Mouse (Mus musculus) hindbrain, embryonic 16.5 days (tissue): Measurements from ENCODE around the gene C1qc. TPM values are rescaled to one million over a fixed set of nuclear protein-coding genes. Genes with fewer than 3 reads are reported as not detected.

ENCODE experiments used
- ATAC-seq: fragments of 200-750 bp; cut with Nextera tagmentation; 2 replicates; pipeline ENCODE4 v1.8.0; 2017; ENCODE audit warnings: moderate TSS enrichment, moderate library complexity
- H3K27ac ChIP-seq: fragments of 300-500 bp; sonication (generic); 2 replicates; pipeline ENCODE4 v1.5.1; 2014; ENCODE audit warnings: low read depth, mild to moderate bottlenecking, control low read depth, low read length, moderate library complexity
- H3K27me3 ChIP-seq: fragments of 300-500 bp; sonication (generic); replicated peaks from 2 replicates; pipeline ENCODE4 v1.6.1; 2014; ENCODE audit warnings: low read length; ENCODE audit not compliant: control insufficient read depth, insufficient read depth
- H3K36me3 ChIP-seq: fragments of 300-500 bp; sonication (generic); 2 replicates; pipeline ENCODE4 v1.6.1; 2014; ENCODE audit warnings: mild to moderate bottlenecking, low read length, moderate library complexity, mixed read lengths; ENCODE audit not compliant: control insufficient read depth, insufficient read depth
- H3K4me1 ChIP-seq: fragments of 300-500 bp; sonication (generic); 2 replicates; pipeline ENCODE4 v1.6.1; 2014; ENCODE audit warnings: low read depth, low read length; ENCODE audit not compliant: control insufficient read depth, insufficient read depth
- H3K4me2 ChIP-seq: fragments of 300-500 bp; sonication (generic); 2 replicates; pipeline ENCODE4 v1.6.1; 2014; ENCODE audit warnings: mild to moderate bottlenecking, low read length, control low read depth, moderate library complexity
- H3K4me3 ChIP-seq: fragments of 300-500 bp; sonication (generic); 2 replicates; pipeline ENCODE4 v1.5.1; 2014; ENCODE audit warnings: mild to moderate bottlenecking, low read length, control low read depth, moderate library complexity
- H3K9ac ChIP-seq: fragments of 300-500 bp; sonication (generic); 2 replicates; pipeline ENCODE4 v1.6.1; 2014; ENCODE audit warnings: low read depth, mild to moderate bottlenecking, control low read depth, low read length, moderate library complexity
- H3K9me3 ChIP-seq: fragments of 300-500 bp; sonication (generic); 2 replicates; pipeline ENCODE4 v1.6.1; 2014; ENCODE audit warnings: mild to moderate bottlenecking, low read length, moderate library complexity; ENCODE audit not compliant: control insufficient read depth
- WGBS: fragments of 180-500 bp; shearing (Covaris S2); extraction: QIAGEN DNeasy Blood & Tissue Kit; methylation state at CpG from one replicate; pipeline ENCODE4 v1.1.7; 2014; 5-methylcytosine and 5-hydroxymethylcytosine counted together
- polyA plus RNA-seq: library from polyadenylated mRNA; unstranded; fragments of >200 nt; fragmentation: Nextera tagmentation; extraction: Ambion mirVana; gene quantifications from 2 replicates; pipeline ENCODE4 v1.2.1, GENCODE M21; 2015

Gene C1qc
- polyA plus RNA-seq, 1 experiment from 2014 or later: 28.8 TPM

GRCm38 (mm10) chr4:136889981-136890380 lies 2.9 kb downstream of the C1qc start:
- Histone ChIP-seq H3K4me1 (no peaks in the 10 kb centered on the region), H3K9me3 (no peaks in the 10 kb centered on the region), H3K4me3 (no peak overlapping the region), H3K36me3 (no peaks in the 10 kb centered on the region), H3K9ac (no peak overlapping the region), H3K27ac (no peak overlapping the region), H3K4me2 (no peak overlapping the region), H3K27me3 (peaks cover 4% of the 10 kb centered on the region; the same call in 1 of the 2 replicates)
- no peak for ATAC-seq
- 84% methylated on average over 15 of the region's 15 CpGs for WGBS

GRCm38 (mm10) chr4:136887714-136888113 lies 5.2 kb downstream of the C1qc start:
- H3K9ac ChIP-seq: no peak overlapping the region
- H3K4me1 ChIP-seq: no peaks in the 10 kb centered on the region
- H3K4me3 ChIP-seq: no peak overlapping the region
- peaks cover 2% of the 10 kb centered on the region; the same call in 1 of the 2 replicates for H3K27me3 ChIP-seq
- 71% methylated on average over 5 of the region's 5 CpGs for WGBS
- no peak overlapping the region for H3K4me2 ChIP-seq
- no peaks in the 10 kb centered on the region for H3K36me3 ChIP-seq
- no peak for ATAC-seq
- no peaks in the 10 kb centered on the region for H3K9me3 ChIP-seq
- H3K27ac ChIP-seq: no peak overlapping the region

- peak within 1 kb of the TSS; percentile 8; the same call in 1 of the 2 replicates for H3K9ac ChIP-seq
- no peaks in the 10 kb centered on the region for H3K9me3 ChIP-seq
- H3K36me3 ChIP-seq: no peaks in the 10 kb centered on the region
- 70% methylated on average over 7 of the region's 7 CpGs for WGBS
- no peak within 1 kb of the TSS for H3K4me3 ChIP-seq
- H3K27me3 ChIP-seq: 0 out of 2 replicates have a peak, but pooled peaks cover 1% of the 10 kb centered on the region
- ATAC-seq: no peak
- no peaks in the 10 kb centered on the region for H3K4me1 ChIP-seq
- H3K4me2 ChIP-seq: no peak within 1 kb of the TSS
- peak within 1 kb of the TSS; percentile 25; the same call in 1 of the 2 replicates for H3K27ac ChIP-seq
These were observed 6.8 kb downstream of the C1qc start, which contains the start of gene C1qb for GRCm38 (mm10) chr4:136886101-136886500. Gene C1qb (minus strand): TSS chr4:136886187.

- ATAC-seq: no peak
- Histone ChIP-seq H3K27ac (no peak overlapping the region), H3K9ac (no peak overlapping the region), H3K36me3 (no peaks in the 10 kb centered on the region), H3K27me3 (no peaks in the 10 kb centered on the region), H3K4me2 (no peak overlapping the region), H3K9me3 (no peaks in the 10 kb centered on the region), H3K4me1 (no peaks in the 10 kb centered on the region), H3K4me3 (no peak overlapping the region)
- WGBS: 19% methylated on average over 5 of the region's 5 CpGs
These were observed 14.3 kb downstream of the C1qc start for GRCm38 (mm10) chr4:136878601-136879000.

- H3K9me3 ChIP-seq: no peaks in the 10 kb centered on the region
- 54% methylated on average over 8 of the region's 8 CpGs for WGBS
- no peak overlapping the region for H3K27ac ChIP-seq
- no peak for ATAC-seq
- H3K4me1 ChIP-seq: no peaks in the 10 kb centered on the region
- no peak overlapping the region for H3K4me3 ChIP-seq
- H3K36me3 ChIP-seq: no peaks in the 10 kb centered on the region
- H3K27me3 ChIP-seq: no peaks in the 10 kb centered on the region
- no peak overlapping the region for H3K4me2 ChIP-seq
- H3K9ac ChIP-seq: no peak overlapping the region
These were observed 14.7 kb downstream of the C1qc start for GRCm38 (mm10) chr4:136878171-136878570.

GRCm38 (mm10) chr4:136876971-136877370 lies 15.9 kb downstream of the C1qc start:
- Histone ChIP-seq H3K4me1 (no peaks in the 10 kb centered on the region), H3K9ac (no peak overlapping the region), H3K4me3 (no peak overlapping the region), H3K9me3 (no peaks in the 10 kb centered on the region), H3K27me3 (no peaks in the 10 kb centered on the region), H3K27ac (no peak overlapping the region), H3K4me2 (no peak overlapping the region), H3K36me3 (no peaks in the 10 kb centered on the region)
- peak; percentile 82 for ATAC-seq
- WGBS: 15% methylated on average over 7 of the region's 7 CpGs

GRCm38 (mm10) chr4:136875012-136875411 lies 17.9 kb downstream of the C1qc start:
- Histone ChIP-seq H3K36me3 (no peaks in the 10 kb centered on the region), H3K27me3 (no peaks in the 10 kb centered on the region), H3K4me2 (no peak overlapping the region), H3K27ac (no peak overlapping the region), H3K4me3 (no peak overlapping the region), H3K9ac (no peak overlapping the region), H3K9me3 (no peaks in the 10 kb centered on the region), H3K4me1 (no peaks in the 10 kb centered on the region)
- WGBS: 89% methylated on average over 14 of the region's 14 CpGs
- no peak for ATAC-seq

GRCm38 (mm10) chr4:136868371-136868770 lies 24.5 kb downstream of the C1qc start:
- Histone ChIP-seq H3K4me1 (peaks cover 16% of the 10 kb centered on the region), H3K4me2 (no peak overlapping the region), H3K4me3 (no peak overlapping the region), H3K9me3 (no peaks in the 10 kb centered on the region), H3K27me3 (no peaks in the 10 kb centered on the region), H3K27ac (no peak overlapping the region), H3K36me3 (no peaks in the 10 kb centered on the region), H3K9ac (no peak overlapping the region)
- ATAC-seq: no peak
- WGBS: 78% methylated on average over 6 of the region's 6 CpGs

- Histone ChIP-seq H3K4me2 (no peak overlapping the region; the same call in 1 of the 2 replicates), H3K27ac (0 out of 2 replicates have a peak overlapping the region, but pooled peaks have one; percentile 12), H3K4me3 (no peak overlapping the region), H3K4me1 (peaks cover 16% of the 10 kb centered on the region), H3K9ac (no peak overlapping the region), H3K27me3 (no peaks in the 10 kb centered on the region), H3K36me3 (no peaks in the 10 kb centered on the region), H3K9me3 (no peaks in the 10 kb centered on the region)
- peak; percentile 53; the same call in 1 of the 2 replicates for ATAC-seq
- 10% methylated on average over 10 of the region's 12 CpGs for WGBS
These were observed 25.0 kb downstream of the C1qc start for GRCm38 (mm10) chr4:136867690-136868345.
